Mouse (Mus musculus) megakaryocyte, embryonic 14.5 days (primary cell): ENCODE measurements at regions not wholly inside any gene's neighbourhood (a gene's known extent, or its start where the extent isn't known, plus 50 kb on each side); places are given as distances from the start of the nearest gene placed in this dataset.
"Not testable (repeated sequence)": the region's sequence is repeated elsewhere in the genome, so short reads cannot be mapped to it uniquely, and the experiment has no call there.

ENCODE experiments used
- H3K27me3 ChIP-seq: replicated peaks from 2 replicates; pipeline ENCODE3; 2012; ENCODE audit warnings: inconsistent platforms
- H3K36me3 ChIP-seq: replicated peaks from 2 replicates; pipeline ENCODE3; 2012; ENCODE audit warnings: low read length, inconsistent platforms, mixed read lengths
- H3K4me1 ChIP-seq: 2 replicates; pipeline ENCODE4 v1.6.1; 2012; ENCODE audit warnings: inconsistent platforms
- H3K4me3 ChIP-seq: replicated peaks from 2 replicates; pipeline ENCODE3; 2012; ENCODE audit warnings: moderate library complexity, mild to moderate bottlenecking, inconsistent platforms
- H3K9me3 ChIP-seq: 2 replicates; pipeline ENCODE4 v1.6.1; 2012; ENCODE audit warnings: inconsistent platforms
- FLI1 ChIP-seq: IDR thresholded peaks from 2 replicates; pipeline ENCODE4 v1.6.1; 2012; ENCODE audit warnings: low read length, inconsistent platforms, mixed read lengths
- GATA1 ChIP-seq: IDR thresholded peaks from 3 replicates; pipeline ENCODE4 v1.6.1; 2012; ENCODE audit warnings: mixed read lengths, low read length, inconsistent platforms, borderline replicate concordance

- Histone ChIP-seq H3K9me3 (peaks cover 4% of the 10 kb centered on the region; the same call in 1 of the 2 replicates), H3K36me3 (no peaks in the 10 kb centered on the region), H3K4me3 (no peak overlapping the region), H3K27me3 (peaks cover 4% of the 10 kb centered on the region), H3K4me1 (peaks cover 35% of the 10 kb centered on the region)
- no peak for TF ChIP-seq GATA1
- no peak for TF ChIP-seq FLI1
These were observed 169.2 kb upstream of the Serp2 start for GRCm38 (mm10) chr14:76725844-76726243.

- H3K36me3 ChIP-seq, H3K4me3 ChIP-seq, H3K9me3 ChIP-seq, H3K27me3 ChIP-seq: not testable (repeated sequence)
- peaks cover 29% of the 10 kb centered on the region for H3K4me1 ChIP-seq
These were observed 168.5 kb upstream of the Serp2 start for GRCm38 (mm10) chr14:76725231-76725630.

GRCm38 (mm10) chr14:76724826-76725225 lies 168.1 kb upstream of the Serp2 start:
- Histone ChIP-seq H3K4me1 (peaks cover 29% of the 10 kb centered on the region), H3K27me3 (peaks cover 4% of the 10 kb centered on the region), H3K9me3 (peaks cover 5% of the 10 kb centered on the region; the same call in 1 of the 2 replicates), H3K4me3 (no peak overlapping the region), H3K36me3 (no peaks in the 10 kb centered on the region)
- TF ChIP-seq FLI1 (no peak), GATA1 (no peak)

- H3K9me3 ChIP-seq: peaks cover 5% of the 10 kb centered on the region; the same call in 1 of the 2 replicates
- TF ChIP-seq GATA1 (no peak), FLI1 (no peak)
- H3K27me3 ChIP-seq: peaks cover 4% of the 10 kb centered on the region
- no peaks in the 10 kb centered on the region for H3K36me3 ChIP-seq
- H3K4me3 ChIP-seq: no peak overlapping the region
- H3K4me1 ChIP-seq: peaks cover 29% of the 10 kb centered on the region
These were observed 167.7 kb upstream of the Serp2 start for GRCm38 (mm10) chr14:76724395-76724794.

GRCm38 (mm10) chr14:76723551-76723950 lies 166.9 kb upstream of the Serp2 start:
- Histone ChIP-seq H3K9me3 (peaks cover 11% of the 10 kb centered on the region; the same call in 1 of the 2 replicates), H3K27me3 (peaks cover 4% of the 10 kb centered on the region), H3K4me1 (peaks cover 24% of the 10 kb centered on the region), H3K36me3 (peaks cover 5% of the 10 kb centered on the region), H3K4me3 (no peak overlapping the region)
- TF ChIP-seq GATA1: no peak
- no peak for TF ChIP-seq FLI1

- TF ChIP-seq GATA1 (no peak), FLI1 (no peak)
- H3K36me3 ChIP-seq: peaks cover 11% of the 10 kb centered on the region
- H3K27me3 ChIP-seq: peaks cover 4% of the 10 kb centered on the region
- no peak overlapping the region for H3K4me3 ChIP-seq
- peaks cover 18% of the 10 kb centered on the region for H3K4me1 ChIP-seq
- H3K9me3 ChIP-seq: peaks cover 18% of the 10 kb centered on the region
These were observed 165.6 kb upstream of the Serp2 start for GRCm38 (mm10) chr14:76722297-76722696.

GRCm38 (mm10) chr14:76721751-76722150 lies 165.1 kb upstream of the Serp2 start:
- TF ChIP-seq FLI1 (no peak), GATA1 (no peak)
- H3K4me3 ChIP-seq: no peak overlapping the region
- H3K36me3 ChIP-seq: peaks cover 11% of the 10 kb centered on the region
- peaks cover 18% of the 10 kb centered on the region for H3K9me3 ChIP-seq
- H3K4me1 ChIP-seq: peaks cover 18% of the 10 kb centered on the region
- H3K27me3 ChIP-seq: peaks cover 4% of the 10 kb centered on the region

- TF ChIP-seq FLI1 (no peak), GATA1 (no peak)
- no peak overlapping the region for H3K4me3 ChIP-seq
These were observed 160.4 kb upstream of the Serp2 start for GRCm38 (mm10) chr14:76717081-76717480.

GRCm38 (mm10) chr14:76714727-76715126 lies 158.0 kb upstream of the Serp2 start:
- no peak overlapping the region for H3K4me3 ChIP-seq
- no peaks in the 10 kb centered on the region for H3K27me3 ChIP-seq
- peaks cover 36% of the 10 kb centered on the region for H3K4me1 ChIP-seq
- peaks cover 13% of the 10 kb centered on the region for H3K9me3 ChIP-seq
- no peak for TF ChIP-seq FLI1
- peaks cover 15% of the 10 kb centered on the region for H3K36me3 ChIP-seq

More at GRCm38 (mm10) chr14:76717081-76717480, 160.4 kb upstream of the Serp2 start:
- H3K9me3 ChIP-seq: peaks cover 18% of the 10 kb centered on the region
- peaks cover 15% of the 10 kb centered on the region for H3K36me3 ChIP-seq
- H3K4me1 ChIP-seq: peaks cover 36% of the 10 kb centered on the region
- no peaks in the 10 kb centered on the region for H3K27me3 ChIP-seq

- Histone ChIP-seq H3K27me3 (no peaks in the 10 kb centered on the region), H3K36me3 (peaks cover 13% of the 10 kb centered on the region), H3K9me3 (peaks cover 12% of the 10 kb centered on the region), H3K4me1 (peaks cover 36% of the 10 kb centered on the region), H3K4me3 (peak overlapping the region; percentile 76)
- TF ChIP-seq FLI1: no peak
- no peak for TF ChIP-seq GATA1
These were observed 157.3 kb upstream of the Serp2 start for GRCm38 (mm10) chr14:76713946-76714345.

- TF ChIP-seq GATA1: no peak
- no peak for TF ChIP-seq FLI1
- peaks cover 3% of the 10 kb centered on the region for H3K36me3 ChIP-seq
- H3K27me3 ChIP-seq: no peaks in the 10 kb centered on the region
These were observed 152.0 kb upstream of the Serp2 start for GRCm38 (mm10) chr14:76708728-76709127.

More at GRCm38 (mm10) chr14:76708728-76709127, 152.0 kb upstream of the Serp2 start:
- H3K9me3 ChIP-seq: peaks cover 9% of the 10 kb centered on the region
- no peak overlapping the region for H3K4me3 ChIP-seq
- H3K4me1 ChIP-seq: peaks cover 25% of the 10 kb centered on the region
